Mouse (Mus musculus) testis, postnatal 10 days (tissue): ENCODE results near the gene Adamtsl2.

Experiments
- DNase-seq: peaks from one replicate; pipeline ENCODE4 v3.0.0; 2021; ENCODE audit warnings: low spot score

Gene Adamtsl2

DNA sequence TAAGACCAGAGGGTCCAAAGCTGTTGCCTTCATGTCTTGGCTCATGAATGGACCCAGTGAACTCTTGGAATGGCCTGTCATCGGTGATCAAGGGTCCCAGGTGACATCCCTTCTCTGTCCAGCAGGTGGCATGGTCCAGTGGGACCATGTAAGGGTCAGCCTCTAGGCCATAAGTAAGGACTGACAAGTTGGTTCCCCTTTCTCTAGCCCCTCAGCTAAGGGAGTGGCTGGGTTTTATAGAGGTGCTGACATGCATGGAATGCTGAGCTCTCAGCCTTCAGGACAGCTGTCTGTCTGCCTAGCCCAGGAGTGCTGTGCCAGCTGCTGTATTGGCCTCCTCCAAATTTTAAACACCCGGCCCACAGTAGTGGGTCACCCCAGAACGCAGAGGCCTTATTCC, 3.7 kb upstream of the Adamtsl2 start:
- peak; percentile 68 for DNase-seq

GRCm38 (mm10) chr2:27077655-27078244, 1.4 kb upstream of the Adamtsl2 start:
- no peak for DNase-seq

- no peak for DNase-seq
These were observed 867 bp upstream of the Adamtsl2 start for GRCm38 (mm10) chr2:27078312-27078711.

- DNase-seq: peak; percentile 62
These were observed 470 bp downstream of the Adamtsl2 start for GRCm38 (mm10) chr2:27079649-27080048.

- no peak for DNase-seq
These were observed 4.7 kb downstream of the Adamtsl2 start for GRCm38 (mm10) chr2:27083761-27084475.

GRCm38 (mm10) chr2:27084963-27085362, 5.8 kb downstream of the Adamtsl2 start:
- no peak for DNase-seq

- no peak for DNase-seq
These were observed 6.6 kb downstream of the Adamtsl2 start for GRCm38 (mm10) chr2:27085801-27086200.

DNA sequence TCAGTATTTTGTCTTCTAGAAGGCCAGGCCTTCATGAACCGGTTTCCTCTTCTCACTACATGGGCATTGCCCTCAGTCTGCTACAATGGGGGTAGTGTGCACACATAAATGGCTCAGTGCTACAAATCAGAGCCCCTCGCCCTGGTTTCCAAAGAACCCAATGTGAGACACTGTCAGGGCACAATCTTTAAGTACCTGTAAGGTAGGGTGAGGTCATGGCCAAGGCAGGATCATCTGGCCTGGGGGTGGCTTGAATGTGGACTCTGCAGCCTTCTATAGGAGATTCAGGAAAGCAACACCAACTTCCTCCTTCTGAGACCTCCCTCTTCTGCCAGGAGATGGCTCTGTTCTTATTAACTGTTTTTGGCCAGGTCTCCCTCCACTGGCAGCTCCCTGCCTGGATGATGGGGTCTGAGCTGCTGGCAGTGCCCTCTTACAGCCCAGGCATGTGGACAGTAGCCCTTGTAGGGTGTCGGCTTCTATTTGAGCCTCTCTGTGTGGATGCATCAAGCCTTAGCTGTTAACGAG, 7.4 kb downstream of the Adamtsl2 start:
- no peak for DNase-seq

DNA sequence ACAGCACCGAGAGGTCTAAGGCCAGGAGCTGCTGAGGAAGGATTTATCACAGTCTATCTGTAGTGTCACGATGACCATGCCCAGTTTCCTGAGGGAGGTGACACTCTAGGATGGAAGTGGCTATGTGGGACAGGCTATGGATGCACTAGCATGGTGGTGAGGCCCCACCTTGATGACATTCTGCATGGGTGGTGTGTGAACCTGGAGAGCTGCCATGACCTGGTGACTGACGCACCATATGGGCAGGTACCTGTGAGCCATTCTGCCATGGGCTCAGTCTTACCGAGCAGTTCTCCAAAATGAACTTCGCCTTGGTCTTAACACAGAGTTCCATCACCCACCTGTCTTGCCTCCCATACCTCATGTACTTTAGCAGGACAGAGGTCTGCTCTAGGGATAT, 8.4 kb downstream of the Adamtsl2 start:
- no peak for DNase-seq

DNA sequence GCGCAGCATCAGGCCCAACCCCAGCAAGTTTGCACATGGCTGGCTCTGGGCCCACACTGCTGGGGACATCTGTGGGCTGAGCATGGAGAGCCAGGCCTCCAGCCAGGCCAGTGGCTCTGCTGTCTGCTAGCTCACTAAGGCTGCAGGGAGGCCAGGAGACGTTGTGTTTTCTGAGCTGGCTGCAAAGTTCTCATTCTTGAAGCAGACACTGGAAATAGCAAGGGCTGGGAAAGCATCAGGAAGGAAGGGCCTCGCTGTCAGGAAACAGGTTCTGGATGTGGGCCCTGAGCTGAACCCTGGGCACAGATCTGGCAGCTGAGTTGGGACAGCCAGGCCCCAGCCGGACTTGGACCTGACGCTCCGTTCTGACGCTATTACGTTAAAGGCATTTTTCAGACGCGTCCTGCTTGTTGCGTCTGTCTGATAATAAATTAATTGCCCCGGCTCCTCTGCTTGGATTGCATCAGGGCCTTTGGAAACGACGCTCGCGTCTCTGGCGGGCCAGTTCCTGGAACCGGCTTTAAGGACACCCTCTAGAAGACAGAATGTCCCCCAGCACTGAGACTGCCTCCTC, 9.0 kb downstream of the Adamtsl2 start:
- peak; percentile 80 for DNase-seq

DNA sequence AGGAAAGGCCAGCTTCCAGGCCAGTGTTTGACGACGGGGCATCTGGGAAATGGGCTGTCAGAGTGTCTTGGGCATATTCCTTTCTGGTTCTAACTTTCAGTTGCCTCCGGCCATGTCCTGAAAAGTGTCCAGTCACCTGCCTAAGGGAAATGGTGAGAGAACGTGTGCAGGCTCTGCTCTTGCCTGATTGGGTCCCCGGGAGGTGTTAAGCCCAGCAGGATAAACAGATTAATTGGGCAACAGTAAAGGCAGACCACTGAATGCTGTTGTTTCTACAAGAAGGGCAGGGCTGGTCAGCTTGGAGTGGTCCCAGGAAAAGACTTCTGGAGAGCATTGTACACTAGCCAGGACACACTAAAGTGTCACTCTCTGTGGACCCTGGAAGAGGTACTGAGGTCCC, 9.5 kb downstream of the Adamtsl2 start:
- no peak for DNase-seq

DNA sequence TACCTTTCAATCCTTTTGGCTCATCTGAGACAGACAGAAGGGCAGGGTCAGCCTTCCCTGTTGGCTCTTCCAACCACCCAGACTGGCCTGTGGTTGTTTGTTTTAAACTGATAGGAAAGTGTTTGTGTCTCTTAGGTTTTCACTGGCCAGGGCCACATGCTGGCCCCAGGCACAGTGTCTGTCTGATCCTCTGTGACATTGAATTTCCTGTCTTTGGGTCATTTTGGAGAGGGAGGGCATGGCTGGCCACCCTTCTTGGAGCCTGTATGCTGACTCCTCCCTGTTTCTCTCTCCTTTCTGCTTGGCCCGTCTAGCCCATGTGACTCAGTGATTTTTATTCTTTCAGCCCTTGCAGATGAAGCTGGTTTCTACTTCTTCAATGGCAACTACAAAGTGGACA, 10.1 kb downstream of the Adamtsl2 start:
- no peak for DNase-seq

- no peak for DNase-seq
These were observed 16.0 kb downstream of the Adamtsl2 start for GRCm38 (mm10) chr2:27095178-27095577.

- DNase-seq: no peak
These were observed 17.3 kb downstream of the Adamtsl2 start for GRCm38 (mm10) chr2:27096341-27096981.

- no peak for DNase-seq
These were observed 18.1 kb downstream of the Adamtsl2 start for GRCm38 (mm10) chr2:27097241-27097656.

DNA sequence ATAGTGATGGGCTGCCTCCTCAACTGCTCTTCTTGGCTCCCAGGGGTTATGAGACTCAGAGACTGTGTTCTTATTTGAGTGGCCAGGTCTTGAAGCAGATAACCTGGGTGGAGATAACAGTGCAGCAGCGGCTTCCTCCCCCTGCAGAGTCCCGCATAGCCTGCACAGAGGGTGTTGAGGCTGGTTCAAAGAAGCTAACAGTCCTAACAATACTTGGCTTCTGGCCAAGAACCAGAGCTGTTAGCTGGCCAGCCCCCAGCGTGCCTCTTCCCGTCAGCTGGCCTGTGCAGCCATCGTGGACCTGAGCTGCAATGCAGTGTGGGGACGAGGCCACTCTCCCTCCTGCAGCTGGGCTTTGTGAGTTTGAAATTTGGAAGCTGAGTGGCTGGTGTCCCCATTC, 18.6 kb downstream of the Adamtsl2 start:
- DNase-seq: no peak

- DNase-seq: no peak
These were observed 24.4 kb downstream of the Adamtsl2 start for GRCm38 (mm10) chr2:27103554-27103953.

DNA sequence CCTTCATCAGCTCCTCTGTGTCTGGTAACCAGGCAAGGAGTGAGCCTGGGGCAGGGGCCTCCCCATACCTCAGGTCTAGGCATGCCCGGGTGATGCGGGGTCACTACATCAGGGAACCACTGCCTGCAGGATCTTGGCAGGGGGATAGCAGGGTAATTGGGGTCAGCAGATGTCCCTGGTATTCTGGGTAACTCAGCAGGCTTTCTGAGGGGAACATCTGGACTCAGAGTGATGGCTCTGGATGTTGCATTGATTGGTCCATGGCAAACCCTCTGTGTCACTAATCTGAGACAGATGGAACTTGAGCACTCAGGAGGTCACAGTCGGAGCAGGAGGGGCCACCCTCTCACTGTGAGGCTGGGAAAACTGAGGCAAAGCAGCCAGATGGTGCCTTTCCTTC, 27.6 kb downstream of the Adamtsl2 start:
- DNase-seq: no peak

DNA sequence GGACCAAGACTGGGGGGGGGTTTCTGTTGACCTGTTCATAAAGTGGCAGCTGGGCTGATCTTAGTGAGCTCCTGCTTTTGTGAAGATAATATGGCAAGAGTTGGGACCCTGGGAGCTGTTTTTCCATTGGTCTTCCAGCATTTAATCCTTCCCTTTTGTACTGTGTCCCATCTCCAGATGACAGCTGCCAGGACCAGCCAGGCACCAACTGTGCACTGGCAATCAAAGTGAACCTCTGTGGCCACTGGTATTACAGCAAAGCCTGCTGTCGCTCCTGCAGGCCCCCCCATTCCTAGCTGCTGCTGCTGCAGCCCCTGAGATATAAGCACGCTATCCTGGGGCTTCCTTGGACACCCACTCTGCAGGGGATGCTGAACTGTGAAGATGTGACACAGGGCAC, 29.0 kb downstream of the Adamtsl2 start:
- DNase-seq: no peak

- no peak for DNase-seq
These were observed 29.9 kb downstream of the Adamtsl2 start for GRCm38 (mm10) chr2:27109052-27109451.

- DNase-seq: no peak
These were observed 33.4 kb downstream of the Adamtsl2 start for GRCm38 (mm10) chr2:27112585-27112984.

- no peak for DNase-seq
These were observed 35.0 kb downstream of the Adamtsl2 start for GRCm38 (mm10) chr2:27114169-27114568.

DNA sequence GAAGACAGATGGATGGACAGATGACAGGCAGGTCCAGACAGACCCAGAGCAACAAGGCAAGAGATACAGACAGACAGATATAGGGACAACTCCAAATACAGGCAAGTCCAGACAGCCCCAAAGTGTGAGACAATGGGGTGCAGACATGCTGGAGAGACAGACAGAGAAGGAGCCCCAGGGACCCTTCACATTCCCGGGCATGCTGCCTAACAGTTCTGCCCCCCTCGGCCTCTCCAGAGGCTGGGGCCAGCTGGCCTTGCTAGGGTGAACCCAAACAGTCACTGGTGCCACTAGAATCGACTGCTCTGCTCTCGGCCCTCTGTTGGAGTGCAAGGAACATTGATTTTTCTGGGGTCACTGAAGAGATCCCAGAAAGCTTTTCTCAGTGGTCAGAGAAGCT, 39.3 kb downstream of the Adamtsl2 start:
- no peak for DNase-seq
